Mouse (Mus musculus): ENCODE measurements around the gene Tgif2lx2. TPM values are rescaled to one million over a fixed set of nuclear protein-coding genes. Genes with fewer than 3 reads are reported as not detected.
"Not testable (repeated sequence)": the region's sequence is repeated elsewhere in the genome, so short reads cannot be mapped to it uniquely, and the experiment has no call there.

Tgif2lx2 gene
- polyA plus RNA-seq (2014; fragmentation: Nextera tagmentation; extraction: Ambion mirVana), result not detected in 2 replicates

GRCm38 (mm10) chrX:118426927-118427326, at the start of gene Tgif2lx2:
Tgif2lx2 (plus strand) TSS chrX:118427227.
- not testable (repeated sequence) for H3K27me3 ChIP-seq (ENCODE audit: control insufficient read depth, insufficient read depth, low read length); H3K4me1 ChIP-seq (replicated peaks; ENCODE audit: control insufficient read depth, insufficient read depth, low read length); H3K36me3 ChIP-seq (ENCODE audit: control insufficient read depth, insufficient read depth, low read length); H3K4me2 ChIP-seq (ENCODE audit: low read depth, low read length, severe bottlenecking); H3K9ac ChIP-seq (ENCODE audit: low read length); H3K4me3 ChIP-seq (ENCODE audit: low read depth, low read length); DNase-seq (ENCODE audit: low spot score); H3K9me3 ChIP-seq (ENCODE audit: control insufficient read depth, low read length); ATAC-seq (replicated peaks; ENCODE audit: low FRiP score); H3K27ac ChIP-seq (ENCODE audit: low read depth, low read length)
- no CpG with 5 or more reads among the region's 5 CpGs for WGBS

Other genes starting within 250 kb of the Tgif2lx2 start
- gene Tgif2lx1, start 53.5 kb downstream of the Tgif2lx2 start, polyA plus RNA-seq (2014; fragmentation: Nextera tagmentation; extraction: Ambion mirVana), result not detected in 2 replicates

Data from forebrain, embryonic 11.5 days (tissue).